Comparison of ENCODE assay signal across 8 mouse cellular contexts in genomic region chr5:106860415-106860814, GRCm38 (mm10).
A peak's percentile ranks its signal among the peaks of the same experiment; 100 is the strongest.
DNase-seq lines count a peak whose midpoint lies in the region; ATAC-seq and TF ChIP-seq lines count a peak whose summit lies in the region.

No protein-coding gene starts in this region.

- no peak for TF ChIP-seq EP300 in liver, embryonic 14.5 days (IDR thresholded peaks at IDR 0.05; ENCODE audit: low read depth)

- TF ChIP-seq CTCF in G1E (IDR thresholded peaks at IDR 0.05; ENCODE audit: low read depth, low read length) = no peak
- TF ChIP-seq CTCF in cerebellum, adult 2 months (IDR thresholded peaks at IDR 0.05; ENCODE audit: borderline replicate concordance, insufficient read depth, low read depth, low read length) = peak; percentile 84
- peak; percentile 54 for TF ChIP-seq CTCF in liver, embryonic 14.5 days (IDR thresholded peaks at IDR 0.05; ENCODE audit: low read depth)

- peaks cover 4% of the 10 kb centered on the region; the same call in 1 of the 2 replicates for H3K27me3 ChIP-seq in G1E (ENCODE audit: insufficient read depth, low read length)
- no peaks in the 10 kb centered on the region for H3K27me3 ChIP-seq in cerebellum, adult 2 months (ENCODE audit: control insufficient read depth, insufficient read depth, low read length)
- no peaks in the 10 kb centered on the region for H3K27me3 ChIP-seq in liver, embryonic 14.5 days (ENCODE audit: control insufficient read depth, insufficient read depth, low read length)
- H3K27me3 ChIP-seq in neural tube, embryonic 14.5 days (ENCODE audit: control insufficient read depth, insufficient read depth, low read length) = no peaks in the 10 kb centered on the region

- TF ChIP-seq POLR2A in cerebellum, adult 2 months (IDR thresholded peaks at IDR 0.05; ENCODE audit: borderline replicate concordance, insufficient read depth, low read length) = no peak

- no peaks in the 10 kb centered on the region for H3K9me3 ChIP-seq in G1E (replicated peaks)
- H3K9me3 ChIP-seq in liver, embryonic 14.5 days (ENCODE audit: control insufficient read depth, low read length) = no peaks in the 10 kb centered on the region
- no peaks in the 10 kb centered on the region for H3K9me3 ChIP-seq in neural tube, embryonic 14.5 days (ENCODE audit: control insufficient read depth, low read length)

- DNase-seq in 3T3-L1 (ENCODE audit: low read depth, low spot score) = peak; percentile 80
- DNase-seq in G1E (ENCODE audit: low spot score) = peak; percentile 16
- peak; percentile 42 to 53 for DNase-seq in cerebellum, adult 2 months
- DNase-seq in frontal cortex, postnatal 25 days (ENCODE audit: low spot score in 2 of 2) = peak; percentile 52 to 58
- DNase-seq in kidney, postnatal 36 days = peak; percentile 44 to 81
- DNase-seq in liver, embryonic 14.5 days (ENCODE audit: low read depth in 3 of 3, low spot score in 3 of 3) = peak in 2 of 3 experiments; percentile 3 to 26
- DNase-seq in thymus, postnatal 10 days (ENCODE audit: low spot score in 2 of 2) = peak; percentile 65 to 79

- H3K27ac ChIP-seq in cerebellum, adult 2 months (ENCODE audit: insufficient read depth, low read length) = no peak overlapping the region
- H3K27ac ChIP-seq in liver, embryonic 14.5 days = no peak overlapping the region
- no peak overlapping the region for H3K27ac ChIP-seq in neural tube, embryonic 14.5 days (ENCODE audit: low read depth, low read length)

- WGBS in cerebellum, adult 2 months = 37% methylated on average over 3 of the region's 3 CpGs
- 20% methylated on average over 3 of the region's 3 CpGs for WGBS in liver, embryonic 14.5 days (ENCODE audit: insufficient replicate concordance)
- WGBS in neural tube, embryonic 14.5 days = 42% methylated on average over 3 of the region's 3 CpGs

- H3K4me3 ChIP-seq in G1E (ENCODE audit: low read depth, low read length) = no peak overlapping the region
- H3K4me3 ChIP-seq in cerebellum, adult 2 months (replicated peaks; ENCODE audit: insufficient read depth, low read depth, low read length) = no peak overlapping the region
- no peak overlapping the region for H3K4me3 ChIP-seq in liver, embryonic 14.5 days (ENCODE audit: insufficient read depth in 1 of 2, low read depth in 2 of 2, low read length in 2 of 2)
- H3K4me3 ChIP-seq in neural tube, embryonic 14.5 days (ENCODE audit: low read depth, low read length) = no peak overlapping the region

- no peak overlapping the region for H3K4me2 ChIP-seq in liver, embryonic 14.5 days (ENCODE audit: low read depth)
- H3K4me2 ChIP-seq in neural tube, embryonic 14.5 days (ENCODE audit: low read depth, low read length) = no peak overlapping the region

- no peaks in the 10 kb centered on the region for H3K36me3 ChIP-seq in G1E (replicated peaks)
- H3K36me3 ChIP-seq in liver, embryonic 14.5 days (replicated peaks; ENCODE audit: control insufficient read depth, insufficient read depth, low read depth) = no peaks in the 10 kb centered on the region
- H3K36me3 ChIP-seq in neural tube, embryonic 14.5 days (ENCODE audit: control insufficient read depth, insufficient read depth, low read length) = no peaks in the 10 kb centered on the region

- ATAC-seq in G1E (ENCODE audit: extremely low read depth, insufficient number of reproducible peaks, low FRiP score, poor library complexity, severe bottlenecking) = 0 out of 2 replicates have a peak, but pooled peaks have one; percentile 28
- ATAC-seq in liver, embryonic 14.5 days (ENCODE audit: insufficient read depth) = no peak
- ATAC-seq in neural tube, embryonic 14.5 days (ENCODE audit: low read depth) = peak; percentile 49; the same call in 1 of the 2 replicates

- H3K4me1 ChIP-seq in G1E (ENCODE audit: insufficient read depth, low read depth, low read length) = no peaks in the 10 kb centered on the region
- H3K4me1 ChIP-seq in cerebellum, adult 2 months (ENCODE audit: control insufficient read depth, insufficient read depth, low read length) = no peaks in the 10 kb centered on the region
- H3K4me1 ChIP-seq in liver, embryonic 14.5 days (replicated peaks; ENCODE audit: control insufficient read depth in 2 of 2, insufficient read depth in 2 of 2, low read length in 1 of 2) = no peaks in the 10 kb centered on the region
- H3K4me1 ChIP-seq in neural tube, embryonic 14.5 days (ENCODE audit: control insufficient read depth, insufficient read depth, low read length) = no peaks in the 10 kb centered on the region

- H3K9ac ChIP-seq in liver, embryonic 14.5 days (replicated peaks) = no peak overlapping the region
- H3K9ac ChIP-seq in neural tube, embryonic 14.5 days (replicated peaks; ENCODE audit: low read depth, low read length) = no peak overlapping the region

Comparison
In these comparisons a context has a peak if more than half of its experiments do, and no peak if none do; other contexts are left out.
1. DNase-seq: peak in every context shown above with its lines; median percentile 80 in 3T3-L1; 72 in thymus, postnatal 10 days; 62 in kidney, postnatal 36 days; 55 in frontal cortex, postnatal 25 days; 48 in cerebellum, adult 2 months; 16 in G1E; 14 in liver, embryonic 14.5 days.